Mouse (Mus musculus) 3T3-L1 (cell line): Measurements from ENCODE around the gene Gpr146.
"Not testable (repeated sequence)": the region's sequence is repeated elsewhere in the genome, so short reads cannot be mapped to it uniquely, and the experiment has no call there.

ENCODE experiments used
- DNase-seq: peaks from one replicate; pipeline ENCODE4 v3.0.0-alpha.2; 2015; ENCODE audit warnings: low read depth, low spot score

The Gpr146 gene

GRCm38 (mm10) chr5:139377468-139378270 is at the start of gene Gpr146:
Gene Gpr146, plus strand, starts transcription at chr5:139377697.
- peak; percentile 82 for DNase-seq

DNA sequence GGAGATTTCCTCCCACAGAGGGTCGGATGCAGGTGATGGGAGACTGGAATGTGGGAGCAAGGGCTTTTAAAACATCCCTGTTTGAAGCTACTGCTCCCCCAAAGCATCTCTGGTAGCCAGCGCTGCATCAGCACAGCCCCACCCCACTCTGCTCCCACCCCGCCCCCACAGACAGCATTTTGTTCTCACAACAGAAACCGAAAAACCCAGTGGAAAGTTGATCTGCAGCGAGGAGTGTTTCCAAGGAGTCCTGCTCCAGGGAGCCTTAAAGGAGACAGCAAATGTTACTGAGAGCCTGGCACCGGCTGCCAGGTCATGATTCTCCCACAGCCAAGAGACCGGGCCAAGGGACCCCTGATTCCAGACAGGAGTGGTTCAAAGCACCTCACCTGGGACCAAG is 46.7 kb upstream of the Gpr146 start:
- no peak for DNase-seq

- peak; percentile 93 for DNase-seq
Observed at GRCm38 (mm10) chr5:139331742-139332141, 45.8 kb upstream of the Gpr146 start.

DNA sequence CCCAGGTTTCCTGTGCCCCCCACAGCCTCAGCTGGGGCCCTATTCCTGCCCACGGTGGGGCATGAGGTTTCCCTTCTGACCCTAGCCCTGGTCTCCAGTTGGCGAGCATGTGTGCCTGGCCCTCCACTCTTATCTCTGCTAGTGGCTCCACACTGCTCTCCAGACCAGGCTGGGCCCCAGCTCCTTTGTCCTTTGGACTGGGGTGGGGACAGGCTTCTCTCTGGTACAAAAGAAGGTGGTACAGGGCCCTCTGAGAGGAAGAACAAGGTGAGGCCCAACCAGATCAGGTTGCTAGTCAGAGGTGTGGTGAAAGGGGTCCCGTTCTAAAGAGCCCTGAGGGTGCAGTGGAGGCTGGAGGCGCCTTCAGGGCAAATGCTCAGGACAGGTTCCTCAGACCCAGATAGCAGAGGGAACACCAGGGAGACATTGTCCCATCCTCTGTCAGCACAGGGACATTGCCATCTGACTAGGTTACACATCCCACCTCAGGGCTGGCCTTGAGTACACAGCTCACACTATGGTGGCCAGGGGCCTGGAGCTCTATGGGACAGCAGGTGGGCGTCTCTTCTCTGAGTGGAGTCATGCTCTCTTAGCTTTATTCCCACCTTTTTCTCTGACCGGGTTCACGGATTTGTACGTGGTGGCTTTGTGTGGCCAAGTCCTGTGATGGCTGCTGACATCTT is 44.8 kb upstream of the Gpr146 start:
- DNase-seq, result no peak

GRCm38 (mm10) chr5:139333301-139334013 is 44.0 kb upstream of the Gpr146 start:
- DNase-seq, result no peak

DNA sequence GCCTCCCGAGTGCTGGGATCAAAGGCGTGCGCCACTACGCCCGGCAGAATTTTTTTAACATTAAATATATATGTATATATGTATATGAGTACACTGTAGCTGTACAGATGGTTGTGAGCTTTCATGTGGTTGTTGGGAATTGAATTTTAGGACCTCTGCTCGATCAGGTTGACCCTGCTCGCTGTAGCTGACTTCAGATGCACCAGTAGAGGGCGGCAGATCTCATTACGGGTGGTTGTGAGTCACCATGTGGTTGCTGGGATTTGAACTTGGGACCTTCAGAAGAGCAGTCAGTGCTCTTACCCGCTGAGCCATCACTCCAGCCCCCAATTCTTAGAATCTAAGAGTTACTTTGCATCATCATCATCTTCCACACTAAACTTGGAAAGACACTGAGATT is 43.1 kb upstream of the Gpr146 start:
- not testable (repeated sequence) for DNase-seq

GRCm38 (mm10) chr5:139335634-139336033 is 41.9 kb upstream of the Gpr146 start:
- no peak for DNase-seq

- no peak for DNase-seq
Observed at GRCm38 (mm10) chr5:139337826-139338370, 39.6 kb upstream of the Gpr146 start.

DNA sequence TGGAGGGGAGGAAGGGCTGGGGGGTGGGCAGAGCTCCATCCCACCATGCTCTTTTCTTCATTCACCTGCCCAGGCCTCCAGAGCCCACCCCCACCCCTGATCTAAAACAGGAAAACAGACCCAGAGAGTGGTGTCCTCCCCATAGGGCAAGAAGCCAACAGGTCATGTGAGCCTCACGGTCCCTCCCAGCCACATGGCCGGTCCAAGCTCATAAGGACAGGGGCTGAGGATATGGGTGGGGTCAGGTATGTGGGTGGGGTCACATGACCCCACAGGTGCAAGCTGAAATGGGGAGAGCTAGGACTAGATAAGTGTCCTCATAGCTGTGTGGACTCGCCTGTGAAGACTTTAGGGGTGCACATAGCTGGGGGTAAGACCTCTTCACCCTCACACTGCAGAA is 39.1 kb upstream of the Gpr146 start:
- no peak for DNase-seq

DNA sequence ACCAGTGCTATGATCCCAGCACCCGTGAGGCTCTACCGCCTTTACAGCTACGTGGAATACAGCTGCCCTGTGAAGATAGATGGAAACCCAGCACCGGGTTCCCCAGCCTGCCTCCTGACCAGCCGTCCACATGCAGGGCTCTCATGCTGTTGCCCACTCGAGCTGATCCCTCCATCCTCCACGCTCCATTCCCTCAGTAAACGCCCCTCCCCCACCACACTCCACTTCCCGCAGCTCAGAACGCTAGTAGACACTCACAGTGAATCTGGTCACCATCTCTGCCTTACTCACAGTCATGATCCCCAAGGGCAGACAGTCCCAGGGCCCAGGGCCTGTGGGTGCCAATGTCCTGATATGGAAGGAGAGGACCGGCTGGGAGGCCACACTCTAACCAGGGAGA is 38.6 kb upstream of the Gpr146 start:
- DNase-seq, result no peak

- DNase-seq, result peak; percentile 97
Observed at GRCm38 (mm10) chr5:139344021-139344686, 33.3 kb upstream of the Gpr146 start.

DNA sequence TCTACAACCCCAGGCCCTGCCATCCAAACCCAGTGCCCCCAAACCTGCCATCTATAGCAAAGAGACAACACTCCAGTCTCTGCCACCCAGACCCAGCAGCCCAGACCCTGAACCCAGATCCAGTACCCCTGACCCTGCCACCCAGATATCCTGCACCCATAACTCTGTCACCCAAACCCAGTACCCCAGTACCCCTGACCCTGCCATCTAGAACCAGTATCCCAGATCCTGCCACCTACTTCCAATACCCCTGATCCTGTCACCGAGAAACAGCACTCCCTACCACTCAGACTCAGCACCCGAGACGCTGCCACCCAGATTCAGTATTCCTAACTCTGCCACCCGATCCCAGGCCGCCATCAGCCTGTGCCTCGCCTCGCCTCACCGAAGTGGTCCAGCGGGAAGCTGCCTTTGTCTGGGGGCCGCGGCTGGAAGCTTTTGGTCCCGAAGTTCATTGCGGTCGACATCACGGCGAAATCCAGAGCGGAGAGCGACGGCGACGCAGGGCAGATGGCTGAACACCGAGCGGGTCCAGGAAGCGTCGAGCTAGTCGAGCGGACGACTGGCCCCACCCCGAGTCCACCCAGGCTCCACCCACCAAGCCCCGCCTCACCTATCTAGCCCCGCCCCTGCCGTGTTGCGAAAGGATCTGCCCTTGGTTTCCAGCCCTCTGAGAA is 32.7 kb upstream of the Gpr146 start:
- peak; percentile 98 for DNase-seq

- DNase-seq, result no peak
Observed at GRCm38 (mm10) chr5:139345364-139345714, 32.2 kb upstream of the Gpr146 start.

DNA sequence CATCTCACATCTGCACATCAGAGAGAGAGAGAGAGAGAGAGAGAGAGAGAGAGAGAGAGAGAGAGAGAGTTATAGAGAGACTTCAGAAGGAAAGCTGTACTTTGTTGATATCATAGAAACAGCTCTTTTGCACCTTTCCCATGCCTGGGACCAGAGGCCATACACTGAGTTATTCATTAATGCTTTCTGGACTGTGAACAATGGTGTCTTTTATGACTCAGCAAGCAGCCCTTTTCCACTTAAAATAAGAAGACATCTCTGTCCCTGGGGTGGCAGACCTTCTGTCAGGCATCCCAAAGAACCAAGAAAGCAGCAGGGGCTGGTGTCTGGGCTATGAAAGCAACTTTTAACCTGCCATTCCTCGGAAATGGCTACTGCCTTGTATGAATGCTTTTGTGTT is 30.3 kb upstream of the Gpr146 start:
- DNase-seq, result peak; percentile 38

- no peak for DNase-seq
Observed at GRCm38 (mm10) chr5:139349713-139350112, 27.8 kb upstream of the Gpr146 start.

- DNase-seq, result no peak
Observed at GRCm38 (mm10) chr5:139351134-139351533, 26.4 kb upstream of the Gpr146 start, which contains the start of gene Cox19. Gene Cox19, minus strand, starts transcription at chr5:139351418.

DNA sequence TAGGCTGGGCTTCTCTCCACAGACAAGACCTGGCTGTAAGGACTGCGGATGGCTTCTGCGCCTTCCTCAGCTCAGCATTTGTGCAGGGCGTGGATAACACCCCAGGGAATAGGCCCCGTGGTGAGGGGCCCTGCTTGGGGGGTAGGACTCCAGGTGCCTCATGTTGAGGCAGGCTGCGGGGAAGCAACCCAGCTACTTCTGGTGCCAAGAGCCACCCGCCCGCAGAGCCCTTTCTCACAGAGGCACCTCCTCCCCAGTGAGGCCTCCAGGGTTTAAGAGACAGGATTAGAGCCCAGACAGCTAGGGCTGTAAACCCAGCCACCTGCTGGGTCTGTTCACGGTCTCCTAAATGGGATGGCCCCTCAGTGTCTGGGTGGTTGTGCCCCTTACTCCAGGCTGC is 25.9 kb upstream of the Gpr146 start:
- DNase-seq, result no peak

DNA sequence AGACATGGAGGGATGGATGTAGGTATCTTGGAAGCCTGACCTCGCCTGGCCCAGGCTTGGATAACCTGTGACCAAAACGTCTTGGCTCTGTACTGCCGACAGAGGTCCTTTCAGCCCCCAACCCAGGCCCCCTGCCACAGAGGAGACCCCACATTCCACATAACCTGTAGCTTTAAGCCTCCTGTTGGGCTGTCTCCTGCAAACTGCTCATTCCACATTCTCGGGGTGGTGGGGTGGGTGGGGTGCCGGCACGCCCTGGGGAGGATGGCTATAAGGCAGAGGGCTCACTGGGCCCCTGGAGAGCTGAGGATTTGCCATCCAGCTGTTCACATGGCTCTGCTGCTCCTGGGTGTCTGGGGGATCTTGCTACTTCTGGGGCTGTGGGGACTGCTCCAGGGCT is 25.2 kb upstream of the Gpr146 start, which contains the start of gene Cyp2w1:
Gene Cyp2w1 (plus strand): TSS at position 301 of the 400 bp plus-strand sequence.
- no peak for DNase-seq

- peak; percentile 67 for DNase-seq
Observed at GRCm38 (mm10) chr5:139353496-139353895, 24.0 kb upstream of the Gpr146 start.

DNA sequence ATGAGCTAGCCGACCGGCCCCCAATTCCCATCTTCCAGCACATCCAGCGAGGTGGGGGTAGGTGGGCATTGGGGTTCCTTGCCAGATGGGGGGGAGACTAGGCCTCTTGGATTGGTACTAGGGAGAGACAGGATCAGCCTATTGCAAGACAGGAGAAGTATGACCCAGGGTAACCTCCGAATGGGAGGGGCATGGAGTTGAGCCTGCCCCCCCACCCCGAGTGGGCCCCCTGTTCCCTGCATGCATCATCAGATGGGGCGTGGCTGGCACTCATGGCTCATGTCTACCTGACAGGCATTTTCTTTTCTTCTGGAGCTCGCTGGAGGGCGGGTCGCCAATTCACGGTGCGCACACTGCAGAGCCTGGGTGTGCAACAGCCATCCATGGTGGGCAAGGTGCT is 23.6 kb upstream of the Gpr146 start:
- DNase-seq, result no peak

DNA sequence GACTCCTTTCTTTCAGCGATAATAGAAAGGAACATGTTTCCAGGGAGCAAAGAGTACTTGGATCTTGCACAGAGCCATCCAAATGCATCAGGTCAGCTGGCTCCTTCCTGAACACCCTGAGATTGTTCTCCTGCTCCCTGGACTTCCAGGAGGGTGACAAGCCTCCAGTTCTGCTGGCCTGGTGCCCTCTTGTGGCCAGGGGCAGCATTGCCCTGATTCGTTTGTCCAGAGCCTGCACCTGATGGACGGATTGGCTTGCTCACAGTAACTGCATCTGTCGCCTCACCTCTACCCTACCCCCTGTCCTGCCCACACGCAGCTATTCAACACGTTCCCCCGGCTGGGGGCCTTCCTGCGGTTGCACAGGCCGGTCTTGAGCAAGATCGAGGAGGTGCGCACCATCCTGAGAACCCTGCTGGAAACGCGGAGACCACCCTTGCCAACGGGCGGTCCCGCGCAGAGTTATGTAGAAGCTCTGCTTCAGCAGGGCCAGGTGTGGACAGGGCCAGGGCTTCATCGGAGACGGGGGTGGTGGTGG is 22.2 kb upstream of the Gpr146 start:
- peak; percentile 92 for DNase-seq
